Mouse (Mus musculus): ENCODE results near the gene Casp9.

DNA sequence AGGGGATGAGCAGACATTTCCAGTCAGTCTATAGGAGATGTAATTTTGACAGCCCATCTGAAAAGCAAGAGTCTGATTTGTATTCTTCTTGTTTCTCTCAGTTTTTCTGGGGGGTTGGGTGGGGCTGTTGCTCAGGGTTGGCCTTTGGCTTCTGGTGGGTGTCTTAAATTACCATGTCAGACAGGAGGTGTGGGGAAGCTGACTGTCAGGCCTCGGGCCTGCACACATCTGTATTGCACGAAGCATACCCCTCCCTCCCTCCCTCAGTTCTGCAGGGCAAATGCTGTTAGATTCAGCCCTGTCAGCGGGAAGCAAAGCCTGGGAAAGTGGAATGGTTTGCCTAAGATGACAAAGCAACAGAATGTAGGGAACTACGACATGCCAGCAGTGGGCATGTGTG lies 3.5 kb downstream of the Casp9 start:
- TF ChIP-seq EP300 (IDR thresholded peaks at IDR 0.05; ENCODE audit: low read depth): no peak
- TF ChIP-seq CTCF (IDR thresholded peaks at IDR 0.05; ENCODE audit: low read depth): no peak

Measured in liver, postnatal 0 days (tissue).